Mouse (Mus musculus) liver, postnatal 0 days (tissue): ENCODE results near the gene Ksr2. TPM values are rescaled to one million over a fixed set of nuclear protein-coding genes. Genes with fewer than 3 reads are reported as not detected.

Experiments used
- ATAC-seq: fragments of 200-750 bp; cut with Nextera tagmentation; 2 replicates; pipeline ENCODE4 v1.8.0; 2017; ENCODE audit warnings: mild to moderate bottlenecking, moderate library complexity
- DNase-seq: peaks from one replicate; pipeline ENCODE4 v3.0.0-alpha.2; 2016
- H3K27ac ChIP-seq: fragments of 300-500 bp; sonication (generic); 2 replicates; pipeline ENCODE4 v1.5.1; 2014; ENCODE audit warnings: antibody characterized with exemption, moderate library complexity, mild to moderate bottlenecking, low read depth
- H3K27me3 ChIP-seq: fragments of 300-500 bp; sonication (generic); 2 replicates; pipeline ENCODE4 v1.6.1; 2014; ENCODE audit warnings: low read length, control low read depth, mixed read lengths; ENCODE audit not compliant: insufficient read depth
- H3K36me3 ChIP-seq: fragments of 300-500 bp; sonication (generic); replicated peaks from 2 replicates; pipeline ENCODE4 v1.6.1; 2014; ENCODE audit warnings: mild to moderate bottlenecking, control low read depth, low read length, moderate library complexity, mixed read lengths; ENCODE audit not compliant: insufficient read depth
- H3K4me1 ChIP-seq: fragments of 300-500 bp; sonication (generic); 2 replicates; pipeline ENCODE4 v1.6.1; 2014; ENCODE audit warnings: antibody characterized with exemption, mild to moderate bottlenecking, control low read depth; ENCODE audit not compliant: insufficient read depth
- H3K4me2 ChIP-seq: fragments of 300-500 bp; sonication (generic); 2 replicates; pipeline ENCODE4 v1.6.1; 2014; ENCODE audit warnings: low read depth, mild to moderate bottlenecking, low read length, moderate library complexity, mixed read lengths
- H3K4me3 ChIP-seq: fragments of 300-500 bp; sonication (generic); 2 replicates; pipeline ENCODE4 v1.5.1; 2014; ENCODE audit warnings: low read depth, low read length
- H3K9ac ChIP-seq: fragments of 300-500 bp; sonication (generic); replicated peaks from 2 replicates; pipeline ENCODE4 v1.6.1; 2014; ENCODE audit warnings: mild to moderate bottlenecking, moderate library complexity
- H3K9me3 ChIP-seq: fragments of 300-500 bp; sonication (generic); 2 replicates; pipeline ENCODE4 v1.6.1; 2016; ENCODE audit warnings: mild to moderate bottlenecking, control low read depth, low read length, mixed read lengths
- CTCF ChIP-seq: sonication (generic); IDR thresholded peaks from 2 replicates; pipeline ENCODE4 v1.5.1; 2016; ENCODE audit warnings: antibody characterized with exemption, low read depth
- EP300 ChIP-seq: IDR thresholded peaks from 2 replicates; pipeline ENCODE4 v1.6.1; 2016; ENCODE audit warnings: antibody characterized with exemption, low read depth, mild to moderate bottlenecking
- WGBS: fragments of 180-500 bp; shearing (Covaris S2); extraction: QIAGEN DNeasy Blood & Tissue Kit; methylation state at CpG from one replicate; pipeline ENCODE4 v1.1.7; 2014; ENCODE audit not compliant: insufficient replicate concordance; 5-methylcytosine and 5-hydroxymethylcytosine counted together
- polyA plus RNA-seq: library from polyadenylated mRNA; unstranded; fragments of >200 nt; fragmentation: Nextera tagmentation; extraction: Ambion mirVana; gene quantifications from 2 replicates; pipeline ENCODE4 v1.2.1, GENCODE M21; 2015

The Ksr2 gene
- polyA plus RNA-seq, 1 experiment from 2014 or later, result 0.09 TPM

DNA sequence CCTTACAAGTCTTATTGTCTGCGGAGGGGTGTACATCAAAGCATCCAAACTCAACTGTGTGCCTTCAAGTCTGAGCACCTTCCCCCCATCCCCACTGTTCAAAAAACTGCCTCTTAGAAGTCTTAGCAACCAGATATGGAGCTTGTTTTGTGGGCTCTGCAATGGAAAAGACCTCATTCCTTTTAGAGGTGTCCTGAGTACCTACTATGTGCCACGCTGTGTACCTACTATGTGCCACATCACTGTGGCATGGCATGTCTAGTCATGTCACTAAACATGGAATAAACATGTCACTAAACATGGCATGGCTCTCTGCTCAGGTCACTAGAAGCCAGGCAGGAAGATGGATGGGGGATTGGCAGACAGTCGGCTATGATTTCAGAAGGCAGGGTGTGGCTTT is 268.4 kb downstream of the Ksr2 start:
- ATAC-seq, result no peak
- TF ChIP-seq EP300 (no peak), CTCF (no peak)
- WGBS, result 80% methylated on average over 3 of the region's 3 CpGs

DNA sequence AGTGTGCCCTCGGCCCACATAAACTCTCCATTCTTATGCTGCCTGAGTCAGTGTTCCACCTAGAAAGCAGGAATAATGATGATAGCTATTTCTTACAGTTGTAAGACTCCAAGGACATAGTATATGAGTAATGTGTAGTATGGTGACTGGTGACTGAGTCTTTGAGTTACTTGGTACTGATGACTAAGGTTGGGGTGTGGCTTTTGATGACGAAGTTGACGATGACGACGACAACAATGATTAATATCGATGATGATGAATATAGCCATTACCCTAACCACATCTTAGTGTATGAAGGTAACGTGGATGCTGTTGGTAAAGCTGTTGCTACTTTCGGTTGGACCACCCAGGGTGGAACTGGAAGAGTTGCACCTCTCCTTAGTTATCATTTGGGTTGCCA is 270.7 kb downstream of the Ksr2 start:
- Histone ChIP-seq H3K4me1 (no peaks in the 10 kb centered on the region), H3K9me3 (no peaks in the 10 kb centered on the region), H3K4me3 (no peak overlapping the region), H3K27ac (no peak overlapping the region), H3K4me2 (no peak overlapping the region), H3K27me3 (no peaks in the 10 kb centered on the region), H3K36me3 (no peaks in the 10 kb centered on the region), H3K9ac (no peak overlapping the region)
- 92% methylated on average over 8 of the region's 8 CpGs for WGBS
- TF ChIP-seq CTCF (no peak), EP300 (no peak)
- DNase-seq (no peak), ATAC-seq (no peak)

More for the DNA sequence above, 268.4 kb downstream of the Ksr2 start:
- DNase-seq, result no peak
- Histone ChIP-seq H3K4me3 (no peak overlapping the region), H3K4me2 (no peak overlapping the region), H3K36me3 (no peaks in the 10 kb centered on the region), H3K9ac (no peak overlapping the region), H3K27me3 (no peaks in the 10 kb centered on the region), H3K9me3 (no peaks in the 10 kb centered on the region), H3K27ac (no peak overlapping the region), H3K4me1 (no peaks in the 10 kb centered on the region)

DNA sequence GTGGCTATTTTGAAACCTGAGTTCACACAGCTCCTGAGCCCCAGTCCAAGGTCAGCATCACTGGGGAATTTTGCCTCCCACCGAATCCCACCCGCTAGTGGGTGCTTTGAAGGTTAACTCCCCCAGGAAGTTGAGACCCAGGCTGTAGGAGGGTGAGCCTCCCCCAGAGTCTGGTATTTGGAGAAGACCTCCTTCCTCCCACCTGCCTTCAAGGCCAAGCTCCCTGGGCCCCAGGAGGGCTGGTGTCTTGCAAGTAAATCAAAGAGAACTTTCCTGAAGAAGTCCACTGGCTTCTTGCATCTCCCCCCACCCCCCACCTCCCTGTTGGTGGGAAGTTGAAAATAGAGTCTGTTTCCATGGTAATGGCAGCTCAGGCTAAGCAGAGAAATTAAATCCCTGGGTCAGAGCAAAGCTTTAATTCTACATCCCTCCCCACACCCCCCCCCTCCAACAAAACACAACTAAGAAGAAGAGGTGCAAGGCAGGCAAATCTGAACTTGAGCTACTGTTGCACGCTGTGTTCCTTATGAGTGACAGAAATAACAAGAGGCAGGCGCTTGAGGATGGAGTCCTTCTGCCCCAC is 274.1 kb downstream of the Ksr2 start:
- no peak overlapping the region for H3K9ac ChIP-seq
- ATAC-seq (no peak), DNase-seq (no peak)
- H3K9me3 ChIP-seq, result no peaks in the 10 kb centered on the region
- H3K4me3 ChIP-seq, result no peak overlapping the region
- no peaks in the 10 kb centered on the region for H3K36me3 ChIP-seq
- TF ChIP-seq EP300, result no peak
- TF ChIP-seq CTCF, result no peak
- no peak overlapping the region for H3K27ac ChIP-seq
- no peak overlapping the region for H3K4me2 ChIP-seq
- WGBS, result 33% methylated on average over 4 of the region's 4 CpGs
- H3K27me3 ChIP-seq, result no peaks in the 10 kb centered on the region
- H3K4me1 ChIP-seq, result no peaks in the 10 kb centered on the region

- no peaks in the 10 kb centered on the region for H3K4me1 ChIP-seq
- TF ChIP-seq CTCF (no peak), EP300 (no peak)
- H3K27me3 ChIP-seq, result no peaks in the 10 kb centered on the region
- no peaks in the 10 kb centered on the region for H3K36me3 ChIP-seq
- H3K9me3 ChIP-seq, result 0 out of 2 replicates have a peak, but pooled peaks cover 3% of the 10 kb centered on the region
- H3K4me3 ChIP-seq, result no peak overlapping the region
- 21% methylated on average over 3 of the region's 3 CpGs for WGBS
- no peak overlapping the region for H3K4me2 ChIP-seq
- ATAC-seq (no peak), DNase-seq (no peak)
- no peak overlapping the region for H3K27ac ChIP-seq
- H3K9ac ChIP-seq, result no peak overlapping the region
These were observed 274.9 kb downstream of the Ksr2 start for GRCm38 (mm10) chr5:117688738-117689137.

GRCm38 (mm10) chr5:117689840-117690239 is 276.0 kb downstream of the Ksr2 start:
- Histone ChIP-seq H3K36me3 (no peaks in the 10 kb centered on the region), H3K27ac (no peak overlapping the region), H3K4me3 (no peak overlapping the region), H3K9ac (no peak overlapping the region), H3K4me2 (no peak overlapping the region), H3K27me3 (no peaks in the 10 kb centered on the region), H3K9me3 (0 out of 2 replicates have a peak, but pooled peaks cover 3% of the 10 kb centered on the region), H3K4me1 (no peaks in the 10 kb centered on the region)
- ATAC-seq, result no peak
- no peak for DNase-seq
- WGBS, result 56% methylated on average over 8 of the region's 8 CpGs
- TF ChIP-seq EP300 (no peak), CTCF (no peak)

GRCm38 (mm10) chr5:117691271-117691670 is 277.5 kb downstream of the Ksr2 start:
- no peak overlapping the region for H3K9ac ChIP-seq
- ATAC-seq, result no peak
- no peak for DNase-seq
- H3K36me3 ChIP-seq, result no peaks in the 10 kb centered on the region
- 0 out of 2 replicates have a peak, but pooled peaks cover 3% of the 10 kb centered on the region for H3K9me3 ChIP-seq
- no peak overlapping the region for H3K27ac ChIP-seq
- H3K4me3 ChIP-seq, result no peak overlapping the region
- H3K4me2 ChIP-seq, result no peak overlapping the region
- no peaks in the 10 kb centered on the region for H3K4me1 ChIP-seq
- TF ChIP-seq EP300 (no peak), CTCF (no peak)
- 54% methylated on average over 7 of the region's 7 CpGs for WGBS
- H3K27me3 ChIP-seq, result no peaks in the 10 kb centered on the region

DNA sequence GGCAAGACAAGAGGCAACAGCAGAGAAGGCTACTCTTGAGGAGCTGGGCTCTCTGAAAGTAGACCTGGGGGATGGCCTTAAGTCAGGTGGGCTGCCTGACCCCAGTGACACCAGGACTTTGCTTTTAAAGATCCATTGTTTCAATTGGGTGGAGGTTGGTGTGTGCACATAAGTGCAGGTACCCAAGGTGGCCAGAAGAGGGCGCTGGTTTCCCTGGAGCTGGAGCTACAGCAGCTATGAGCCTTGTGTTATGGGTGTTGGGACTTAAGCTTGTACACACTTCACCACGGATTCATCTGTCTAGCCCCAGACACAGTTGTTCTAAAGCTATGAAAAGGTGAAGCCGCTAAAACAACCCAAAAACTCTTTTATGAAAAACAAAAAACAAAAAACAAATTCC is 279.8 kb downstream of the Ksr2 start:
- 55% methylated on average over 3 of the region's 3 CpGs for WGBS
- TF ChIP-seq CTCF (no peak), EP300 (no peak)
- no peak overlapping the region for H3K9ac ChIP-seq
- H3K4me2 ChIP-seq, result no peak overlapping the region
- no peak overlapping the region for H3K4me3 ChIP-seq
- no peak for DNase-seq
- no peaks in the 10 kb centered on the region for H3K36me3 ChIP-seq
- H3K27me3 ChIP-seq, result no peaks in the 10 kb centered on the region
- no peak overlapping the region for H3K27ac ChIP-seq
- ATAC-seq, result no peak
- 0 out of 2 replicates have a peak, but pooled peaks cover 3% of the 10 kb centered on the region for H3K9me3 ChIP-seq
- no peaks in the 10 kb centered on the region for H3K4me1 ChIP-seq
